Mouse (Mus musculus) macrophage (primary cell): Measurements from ENCODE around the gene Speg. TPM values are rescaled to one million over a fixed set of nuclear protein-coding genes. Genes with fewer than 3 reads are reported as not detected.

ENCODE experiments used
- H3K27ac ChIP-seq: fragments of 350-480 bp; formaldehyde crosslinking; 2 replicates; pipeline ENCODE4 v1.9.0; 2021
- H3K36me3 ChIP-seq: fragments of 350-480 bp; formaldehyde crosslinking; 2 replicates; pipeline ENCODE4 v1.9.0; 2021; ENCODE audit errors: inconsistent target
- H3K4me3 ChIP-seq: fragments of 350-480 bp; formaldehyde crosslinking; 2 replicates; pipeline ENCODE4 v1.9.0; 2021; ENCODE audit errors: inconsistent target
- H3K79me2 ChIP-seq: fragments of 350-480 bp; formaldehyde crosslinking; 2 replicates; pipeline ENCODE4 v1.9.0; 2021; ENCODE audit errors: inconsistent target
- WGBS: methylation state at CpG from one replicate; pipeline ENCODE4 v1.1.7; 2026; ENCODE audit warnings: inconsistent platforms; ENCODE audit not compliant: missing documents; 5-methylcytosine and 5-hydroxymethylcytosine counted together
- polyA plus RNA-seq: library from polyadenylated mRNA; stranded (reverse); fragments of 250-400 nt; gene quantifications from 3 replicates; pipeline ENCODE4 v1.2.4, GENCODE M21; 2018; ENCODE audit warnings: inconsistent platforms

Gene Speg
- polyA plus RNA-seq, 1 experiment from 2014 or later, result 98.9 TPM

DNA sequence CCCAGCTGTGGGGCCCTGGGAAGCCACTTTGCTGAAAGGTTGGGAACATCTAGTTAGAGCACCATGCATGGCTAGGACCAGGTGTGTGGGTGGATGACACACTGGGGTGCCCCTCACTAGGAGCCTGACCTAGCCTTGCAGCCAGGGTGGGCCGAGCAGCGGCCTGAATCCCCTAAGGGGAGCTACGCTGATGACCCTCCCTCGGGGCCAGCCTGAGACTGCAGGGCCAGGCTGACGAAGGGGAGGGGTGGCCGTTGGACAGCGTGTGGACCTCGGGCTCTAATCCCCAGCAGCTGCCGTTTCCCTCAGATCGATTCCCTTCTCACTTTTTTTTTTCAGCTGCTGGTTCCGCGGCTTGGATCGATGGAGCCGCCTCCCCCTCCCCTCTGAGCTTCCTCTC lies 73.8 kb downstream of the Speg start:
- no peaks in the 10 kb centered on the region for H3K79me2 ChIP-seq
- no peak overlapping the region for H3K4me3 ChIP-seq
- no peaks in the 10 kb centered on the region for H3K36me3 ChIP-seq
- WGBS, result 0% methylated on average over 12 of the region's 14 CpGs
- no peak overlapping the region for H3K27ac ChIP-seq

GRCm38 (mm10) chr1:75449377-75450135 lies 74.5 kb downstream of the Speg start:
- H3K4me3 ChIP-seq, result no peak overlapping the region
- WGBS, result 7% methylated on average over 8 of the region's 8 CpGs
- H3K36me3 ChIP-seq, result no peaks in the 10 kb centered on the region
- H3K27ac ChIP-seq, result no peak overlapping the region
- H3K79me2 ChIP-seq, result no peaks in the 10 kb centered on the region

DNA sequence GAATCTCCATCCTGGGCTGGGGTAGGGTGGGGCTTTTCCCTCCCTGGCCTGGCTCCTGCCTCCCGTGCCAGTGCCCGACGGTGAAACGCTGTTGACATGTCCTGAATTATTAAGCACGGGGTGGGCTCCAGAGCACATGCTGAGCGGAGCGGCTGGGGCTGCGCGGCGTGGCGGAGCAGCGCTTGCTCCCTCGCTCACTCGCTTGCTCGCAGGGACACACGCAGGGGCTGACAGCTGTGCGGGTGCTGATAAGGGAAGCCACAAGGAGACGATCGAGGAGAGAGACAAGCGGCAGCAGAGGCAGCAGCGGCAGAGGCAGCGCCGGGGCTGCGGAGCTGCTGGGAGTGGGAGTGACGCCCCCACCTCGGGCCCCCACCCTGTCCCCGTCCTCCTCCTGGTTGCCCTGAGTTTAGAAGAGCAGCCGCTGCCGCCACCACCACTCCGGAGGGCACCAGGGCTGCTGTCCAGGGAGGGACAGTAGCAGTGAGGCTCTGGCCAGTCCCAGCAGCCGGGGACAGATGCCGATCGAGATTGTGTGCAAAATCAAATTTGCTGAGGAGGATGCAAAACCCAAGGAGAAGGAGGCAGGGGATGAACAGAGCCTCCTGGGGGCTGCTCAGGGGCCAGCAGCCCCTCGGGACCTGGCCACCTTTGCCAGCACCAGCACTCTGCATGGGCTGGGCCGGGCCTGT lies 75.4 kb downstream of the Speg start, which contains the start of gene Asic4:
Gene Asic4 (plus strand): TSS at position 123 of the 692 bp plus-strand sequence.
- whole genome bisulfite sequencing, result 3% methylated on average over 35 of the region's 35 CpGs
- Histone ChIP-seq H3K27ac (no peak within 1 kb of the TSS), H3K4me3 (no peak within 1 kb of the TSS)

DNA sequence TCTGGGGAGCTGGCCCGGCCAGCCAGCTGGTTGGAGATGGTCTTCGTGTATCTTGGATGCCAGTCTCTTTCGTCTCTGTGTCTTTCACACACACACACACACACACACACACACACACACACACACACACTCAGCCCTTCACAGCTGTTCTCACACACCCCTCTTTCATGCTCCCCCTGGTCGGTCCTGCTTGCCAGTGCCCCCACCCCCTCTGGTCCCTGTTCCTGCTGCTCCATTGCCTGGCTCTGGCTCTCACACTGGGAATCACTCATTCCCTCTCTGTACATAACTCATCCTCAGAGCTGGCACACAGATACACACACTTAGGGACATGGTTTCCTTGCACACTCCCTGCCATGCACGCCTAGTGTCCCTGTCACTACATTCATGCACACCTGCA lies 76.8 kb downstream of the Speg start:
- Histone ChIP-seq H3K4me3 (no peak overlapping the region), H3K36me3 (no peaks in the 10 kb centered on the region), H3K79me2 (no peaks in the 10 kb centered on the region), H3K27ac (no peak overlapping the region)
- WGBS, result 75% methylated on average over 5 of the region's 5 CpGs

More for the DNA sequence above, 75.4 kb downstream of the Speg start, which contains the start of gene Asic4:
- no peaks in the 10 kb centered on the region for H3K79me2 ChIP-seq
- no peaks in the 10 kb centered on the region for H3K36me3 ChIP-seq

GRCm38 (mm10) chr1:75455433-75455832 lies 80.3 kb downstream of the Speg start:
- Histone ChIP-seq H3K4me3 (no peak overlapping the region), H3K27ac (no peak overlapping the region), H3K36me3 (no peaks in the 10 kb centered on the region), H3K79me2 (no peaks in the 10 kb centered on the region)
- WGBS, result 87% methylated on average over 3 of the region's 3 CpGs

DNA sequence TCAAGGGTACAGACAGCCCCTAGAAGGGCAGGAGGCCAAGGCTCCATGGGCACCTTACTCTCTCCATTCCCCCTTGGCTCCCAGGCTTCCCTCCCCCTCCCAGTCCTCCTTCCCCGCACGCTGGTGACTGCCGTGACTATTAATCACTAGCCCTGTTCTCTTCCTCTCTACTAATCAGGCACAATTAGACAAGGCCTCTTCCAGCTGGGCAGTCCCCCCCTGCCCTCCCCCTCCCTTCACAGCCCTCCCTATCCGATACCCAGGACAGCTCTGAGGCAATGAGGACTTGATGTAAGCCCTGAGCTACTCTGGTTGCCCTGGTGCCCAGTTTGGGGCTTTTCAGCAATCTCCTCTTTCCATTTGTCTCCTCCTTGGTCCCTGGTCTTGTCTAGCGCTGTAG lies 80.9 kb downstream of the Speg start:
- 38% methylated on average over 5 of the region's 5 CpGs for WGBS

DNA sequence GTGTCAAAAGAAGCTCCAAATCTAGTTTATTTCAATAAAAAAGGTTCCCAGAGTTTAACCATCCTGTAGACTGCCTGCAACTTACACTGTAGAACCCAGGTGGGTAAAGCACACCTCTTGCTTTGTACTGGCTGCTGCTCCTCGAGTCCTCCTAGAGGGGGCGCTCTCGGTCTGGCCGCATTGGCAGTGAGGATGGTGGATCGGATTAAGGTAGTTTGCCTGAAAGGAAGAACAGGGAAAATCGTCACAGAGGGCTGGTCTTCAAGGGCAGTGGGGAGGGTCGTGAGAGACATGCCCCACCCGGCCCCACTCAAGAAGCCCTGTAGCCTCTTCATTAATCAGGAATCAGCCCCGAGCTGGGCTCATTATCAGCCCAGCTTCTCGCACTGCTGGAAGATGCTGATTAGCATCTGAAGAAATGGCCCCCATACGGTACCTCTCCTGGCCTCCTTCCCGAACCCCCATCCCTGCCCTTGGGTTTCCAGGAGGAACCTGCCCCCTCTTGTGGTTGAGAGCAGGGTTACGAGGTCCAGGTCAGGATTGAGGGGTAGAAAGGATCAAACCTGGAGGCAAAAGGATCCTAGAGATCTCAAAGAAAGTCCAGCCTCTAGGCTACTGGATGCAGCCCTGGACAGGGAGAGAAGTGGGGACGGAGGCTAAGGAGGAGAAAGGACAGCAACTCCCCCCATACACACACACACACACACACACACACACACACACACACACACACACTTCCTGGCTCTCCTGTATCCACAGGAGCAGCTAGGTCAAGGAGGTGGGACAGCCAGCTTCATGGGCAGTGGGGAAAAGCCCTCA lies 81.9 kb downstream of the Speg start:
- Histone ChIP-seq H3K79me2 (no peaks in the 10 kb centered on the region), H3K4me3 (no peak overlapping the region), H3K27ac (no peak overlapping the region), H3K36me3 (no peaks in the 10 kb centered on the region)
- 10% methylated on average over 14 of the region's 14 CpGs for WGBS

More for the DNA sequence above, 80.9 kb downstream of the Speg start:
- Histone ChIP-seq H3K4me3 (no peak overlapping the region), H3K27ac (no peak overlapping the region), H3K36me3 (no peaks in the 10 kb centered on the region), H3K79me2 (no peaks in the 10 kb centered on the region)

DNA sequence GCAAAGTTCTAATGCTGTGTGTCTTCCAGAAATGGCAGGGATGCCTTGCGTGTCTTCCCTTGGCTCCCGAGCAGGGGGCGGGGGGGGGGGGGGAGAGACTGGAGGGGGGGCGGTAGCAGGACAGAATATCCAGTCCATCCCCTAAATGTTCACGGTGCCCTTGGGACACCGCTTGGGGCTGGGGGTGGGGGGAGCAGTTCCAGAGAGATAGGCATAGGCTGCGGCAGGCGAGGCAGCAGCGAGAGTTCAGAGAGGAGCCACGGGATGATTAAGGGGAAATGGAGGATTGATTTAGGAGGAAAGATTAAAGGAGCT lies 82.6 kb downstream of the Speg start:
- H3K27ac ChIP-seq, result no peak overlapping the region
- H3K4me3 ChIP-seq, result no peak overlapping the region
- no peaks in the 10 kb centered on the region for H3K36me3 ChIP-seq
- H3K79me2 ChIP-seq, result no peaks in the 10 kb centered on the region
- WGBS, result 14% methylated on average over 10 of the region's 10 CpGs

- 8% methylated on average over 42 of the region's 42 CpGs for WGBS
- H3K36me3 ChIP-seq, result no peaks in the 10 kb centered on the region
- H3K4me3 ChIP-seq, result no peak overlapping the region
- H3K27ac ChIP-seq, result no peak overlapping the region
- no peaks in the 10 kb centered on the region for H3K79me2 ChIP-seq
Observed at GRCm38 (mm10) chr1:75458025-75458788, 83.1 kb downstream of the Speg start.

GRCm38 (mm10) chr1:75458789-75459684 lies 83.9 kb downstream of the Speg start:
- H3K4me3 ChIP-seq, result no peak overlapping the region
- 34% methylated on average over 23 of the region's 23 CpGs for WGBS
- H3K79me2 ChIP-seq, result no peaks in the 10 kb centered on the region
- H3K27ac ChIP-seq, result no peak overlapping the region
- no peaks in the 10 kb centered on the region for H3K36me3 ChIP-seq

- 81% methylated on average over 7 of the region's 7 CpGs for WGBS
- Histone ChIP-seq H3K4me3 (no peak overlapping the region), H3K79me2 (no peaks in the 10 kb centered on the region)
Observed at GRCm38 (mm10) chr1:75460297-75460696, 85.2 kb downstream of the Speg start.

DNA sequence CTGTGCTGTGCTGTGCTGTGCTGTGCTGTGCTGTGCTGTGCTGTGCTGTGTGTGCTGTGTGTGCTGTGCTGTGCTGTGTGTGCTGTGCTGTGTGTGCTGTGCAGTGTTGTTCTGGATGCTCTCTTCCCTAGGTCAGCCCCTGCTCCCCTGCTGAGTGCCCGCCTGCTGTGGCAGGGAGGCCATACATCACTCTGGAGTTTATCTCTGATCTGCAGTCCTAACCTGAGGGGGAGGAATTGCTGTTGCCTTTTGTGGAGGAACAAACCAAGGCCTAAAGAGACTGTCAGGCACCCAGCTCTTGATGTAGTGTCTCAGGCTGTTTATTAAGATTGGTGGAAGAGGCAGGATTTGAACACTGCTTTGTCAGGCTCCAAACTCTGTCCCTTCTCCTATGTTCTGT lies 87.5 kb downstream of the Speg start:
- no peak overlapping the region for H3K4me3 ChIP-seq
- WGBS, result 38% methylated on average over 1 of the region's 1 CpGs
- no peaks in the 10 kb centered on the region for H3K79me2 ChIP-seq
- H3K36me3 ChIP-seq, result no peaks in the 10 kb centered on the region
- no peak overlapping the region for H3K27ac ChIP-seq

More at GRCm38 (mm10) chr1:75460297-75460696, 85.2 kb downstream of the Speg start:
- Histone ChIP-seq H3K36me3 (no peaks in the 10 kb centered on the region), H3K27ac (no peak overlapping the region)

DNA sequence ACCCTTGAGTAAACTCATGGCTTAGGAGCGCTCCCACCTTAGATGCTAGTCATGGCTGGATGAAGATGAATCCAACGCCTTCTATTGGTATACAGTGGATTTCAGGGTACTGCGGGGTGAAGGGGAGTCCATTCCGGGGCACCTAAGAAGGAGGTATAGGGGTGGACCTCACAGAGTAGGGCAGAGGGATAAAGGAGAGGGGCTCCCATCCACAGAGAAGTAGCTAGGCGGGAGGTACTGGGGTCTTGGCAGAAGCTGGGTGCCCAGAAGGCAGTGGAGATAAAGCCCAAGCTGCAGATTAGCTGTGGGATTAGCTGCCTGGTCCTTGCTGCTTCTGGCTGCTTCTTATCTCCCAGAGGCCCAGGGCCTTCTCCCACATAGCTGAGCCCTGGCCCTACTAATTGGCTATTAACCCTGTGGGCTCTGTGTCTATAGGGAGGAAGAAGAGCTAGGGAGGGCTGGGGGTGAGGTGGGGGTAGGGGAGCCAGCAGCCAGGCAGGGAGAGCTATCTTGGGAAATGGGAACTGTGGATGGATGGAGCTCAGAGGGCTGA lies 88.6 kb downstream of the Speg start:
- Histone ChIP-seq H3K79me2 (no peaks in the 10 kb centered on the region), H3K4me3 (no peak overlapping the region), H3K36me3 (no peaks in the 10 kb centered on the region), H3K27ac (no peak overlapping the region)
- 87% methylated on average over 5 of the region's 5 CpGs for WGBS
